Mouse (Mus musculus) stomach, postnatal 0 days (tissue): Measurements from ENCODE around the gene Fam189a1.

Experiments
- CTCF ChIP-seq: IDR thresholded peaks from 2 replicates; pipeline ENCODE4 v1.5.1; 2016; ENCODE audit warnings: antibody characterized with exemption, low read depth, mild to moderate bottlenecking, moderate library complexity
- EP300 ChIP-seq: optimal IDR thresholded peaks from 2 replicates; pipeline ENCODE3; 2016; ENCODE audit warnings: antibody characterized with exemption

GRCm38 (mm10) chr7:64862978-64863377, 293.4 kb downstream of the Fam189a1 start:
- no peak for TF ChIP-seq CTCF
- no peak for TF ChIP-seq EP300
